Mouse (Mus musculus) bone marrow macrophage, adult 2 months (primary cell): ENCODE results near the gene C1rl. TPM values are rescaled to one million over a fixed set of nuclear protein-coding genes. Genes with fewer than 3 reads are reported as not detected.
"Not testable (repeated sequence)": the region's sequence is repeated elsewhere in the genome, so short reads cannot be mapped to it uniquely, and the experiment has no call there.

Source experiments
- H3K27ac ChIP-seq: 2 replicates; pipeline ENCODE4 v1.5.1; 2012; ENCODE audit warnings: low read depth, low read length; ENCODE audit not compliant: insufficient read depth
- H3K4me1 ChIP-seq: 2 replicates; pipeline ENCODE4 v1.6.1; 2012; ENCODE audit warnings: low read length; ENCODE audit not compliant: control insufficient read depth, insufficient read depth
- H3K4me3 ChIP-seq: 2 replicates; pipeline ENCODE4 v1.5.1; 2012; ENCODE audit warnings: mild to moderate bottlenecking, low read length, moderate library complexity; ENCODE audit not compliant: insufficient read depth
- CTCF ChIP-seq: IDR thresholded peaks from 2 replicates; pipeline ENCODE4 v1.5.1; 2012; ENCODE audit warnings: low read depth, mild to moderate bottlenecking, low read length, moderate library complexity
- POLR2A ChIP-seq: IDR thresholded peaks from 2 replicates; pipeline ENCODE4 v1.6.1; 2012; ENCODE audit warnings: mild to moderate bottlenecking, low read depth, low read length, borderline replicate concordance
- polyA plus RNA-seq: library from polyadenylated mRNA; stranded (reverse); fragments of >200 nt; gene quantifications from 2 replicates; pipeline ENCODE4 v1.2.4, GENCODE M21; 2012; ENCODE audit not compliant: missing spikeins, insufficient read depth, insufficient read length

Gene C1rl
- polyA plus RNA-seq, 1 experiment = 0.97 TPM

GRCm38 (mm10) chr6:124481571-124481970 is 11.3 kb upstream of the C1rl start:
- no peak overlapping the region for H3K27ac ChIP-seq
- no peak for TF ChIP-seq CTCF
- TF ChIP-seq POLR2A = no peak
- H3K4me1 ChIP-seq = peaks cover 19% of the 10 kb centered on the region
- H3K4me3 ChIP-seq = no peak overlapping the region

GRCm38 (mm10) chr6:124483831-124484230 is 9.1 kb upstream of the C1rl start:
- H3K27ac ChIP-seq, H3K4me3 ChIP-seq, H3K4me1 ChIP-seq: not testable (repeated sequence)

GRCm38 (mm10) chr6:124484851-124485250 is 8.1 kb upstream of the C1rl start:
- no peak overlapping the region for H3K27ac ChIP-seq
- TF ChIP-seq POLR2A (no peak), CTCF (no peak)
- H3K4me1 ChIP-seq = no peaks in the 10 kb centered on the region
- H3K4me3 ChIP-seq = no peak overlapping the region

DNA sequence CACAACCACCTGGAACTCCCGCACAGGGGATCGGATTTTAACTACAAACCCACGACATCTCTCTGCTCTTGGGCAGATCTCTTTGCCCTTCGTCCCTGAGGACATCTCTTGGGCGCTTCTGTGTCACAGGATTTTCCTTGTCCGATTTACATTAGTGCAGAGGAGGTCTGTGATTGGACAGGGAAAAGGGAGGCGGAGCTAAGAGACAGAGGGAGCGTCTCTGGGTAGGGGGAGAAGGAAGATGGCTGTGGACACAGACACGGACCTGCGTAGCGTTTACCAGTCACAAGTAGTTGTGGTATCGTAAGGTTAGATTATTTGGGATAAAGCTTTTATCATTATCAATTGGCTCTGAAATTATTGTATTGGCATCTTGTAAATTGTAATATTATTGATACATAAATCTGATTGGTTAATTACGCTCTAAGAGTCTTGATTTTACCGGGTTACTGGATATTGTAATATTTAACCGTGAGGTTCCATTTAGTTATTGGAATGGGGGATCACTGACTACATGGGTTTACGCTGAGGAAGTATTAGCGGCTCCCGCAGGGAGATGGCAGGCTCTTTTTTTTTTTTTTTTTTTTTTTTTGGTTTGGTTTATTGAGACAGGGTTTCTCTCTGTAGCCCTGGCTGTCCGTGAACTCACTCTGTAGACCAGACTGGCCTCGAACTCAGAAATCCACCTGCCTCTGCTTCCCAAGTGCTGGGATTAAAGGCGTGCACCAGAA is 7.3 kb upstream of the C1rl start:
- H3K4me1 ChIP-seq = no peaks in the 10 kb centered on the region
- TF ChIP-seq CTCF (no peak), POLR2A (no peak)
- no peak overlapping the region for H3K4me3 ChIP-seq
- H3K27ac ChIP-seq = no peak overlapping the region

DNA sequence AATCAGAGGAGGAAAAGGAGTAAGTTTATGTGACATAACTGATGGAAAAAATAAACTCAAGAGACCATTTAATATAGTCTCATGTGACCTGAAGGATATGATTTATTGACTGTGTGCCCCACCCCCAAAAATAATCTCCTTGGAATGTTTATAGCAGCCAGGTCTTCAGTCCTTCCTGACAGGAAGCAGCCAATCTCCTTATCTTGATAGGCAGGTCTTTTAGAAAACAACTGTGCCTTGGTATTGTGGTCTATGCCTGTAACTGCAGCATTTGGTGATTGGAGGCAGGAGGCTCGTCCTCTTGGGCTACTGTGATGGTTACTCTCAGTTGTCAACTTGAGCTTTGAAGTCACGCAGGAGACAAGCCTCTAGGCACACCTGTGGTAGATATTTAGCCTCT is 5.4 kb upstream of the C1rl start:
- Histone ChIP-seq H3K27ac (no peak overlapping the region), H3K4me1 (peaks cover under 1% of the 10 kb centered on the region), H3K4me3 (no peak overlapping the region)
- TF ChIP-seq CTCF (no peak), POLR2A (no peak)

- Histone ChIP-seq H3K4me3 (no peak overlapping the region), H3K27ac (no peak overlapping the region), H3K4me1 (peaks cover 10% of the 10 kb centered on the region)
- no peak for TF ChIP-seq CTCF
- no peak for TF ChIP-seq POLR2A
Observed at GRCm38 (mm10) chr6:124488952-124489351, 4.0 kb upstream of the C1rl start.

GRCm38 (mm10) chr6:124491427-124491826 is 1.5 kb upstream of the C1rl start:
- H3K4me3 ChIP-seq = no peak overlapping the region
- TF ChIP-seq CTCF = no peak
- no peak for TF ChIP-seq POLR2A
- H3K27ac ChIP-seq = no peak overlapping the region
- peaks cover 15% of the 10 kb centered on the region for H3K4me1 ChIP-seq

DNA sequence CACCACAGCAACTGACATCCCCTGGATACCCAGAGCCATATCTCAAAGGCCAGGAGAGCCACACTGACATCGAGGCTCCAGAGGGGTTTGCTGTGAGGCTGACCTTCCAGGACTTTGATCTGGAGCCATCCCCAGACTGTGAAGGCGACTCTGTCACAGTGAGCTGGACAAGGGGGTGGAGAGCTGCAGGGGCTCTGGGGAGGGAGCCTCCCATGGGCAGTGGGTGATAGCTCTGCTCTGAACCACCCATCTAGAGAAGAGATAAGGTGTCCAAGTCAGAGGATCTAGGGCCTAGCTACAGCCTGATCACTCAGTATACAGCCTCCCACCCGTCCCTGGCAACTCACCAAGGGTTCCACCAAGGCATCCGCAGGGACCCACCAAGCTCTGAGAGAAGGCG is 973 bp downstream of the C1rl start:
- Histone ChIP-seq H3K4me3 (no peak overlapping the region), H3K27ac (no peak overlapping the region), H3K4me1 (peaks cover 23% of the 10 kb centered on the region)
- TF ChIP-seq POLR2A = no peak
- no peak for TF ChIP-seq CTCF

DNA sequence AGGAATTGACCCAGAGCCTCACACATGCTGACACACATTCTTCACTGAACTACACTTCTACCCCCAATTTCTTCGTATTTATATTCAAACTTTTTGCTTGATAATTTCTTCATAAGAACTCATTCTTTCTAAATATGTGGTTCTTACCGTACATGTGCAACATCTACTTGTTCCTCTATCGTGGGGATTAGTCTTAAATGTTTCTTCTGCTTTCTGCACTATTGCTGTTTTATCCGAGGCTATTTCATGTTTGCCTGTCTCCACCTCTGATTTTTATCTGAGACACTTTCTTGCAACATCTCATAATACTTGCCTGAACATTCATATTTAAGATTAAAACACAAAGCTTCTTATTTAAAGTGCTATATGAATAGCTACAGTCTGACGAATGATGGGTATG is 3.1 kb downstream of the C1rl start:
- Histone ChIP-seq H3K4me3 (no peak overlapping the region), H3K4me1 (peaks cover 23% of the 10 kb centered on the region), H3K27ac (0 out of 2 replicates have a peak overlapping the region, but pooled peaks have one; percentile 15)
- TF ChIP-seq CTCF = no peak
- TF ChIP-seq POLR2A = no peak

GRCm38 (mm10) chr6:124499914-124500566 is 7.1 kb downstream of the C1rl start:
- no peak overlapping the region for H3K27ac ChIP-seq
- TF ChIP-seq CTCF = no peak
- no peak for TF ChIP-seq POLR2A
- peaks cover 23% of the 10 kb centered on the region for H3K4me1 ChIP-seq
- no peak overlapping the region for H3K4me3 ChIP-seq

GRCm38 (mm10) chr6:124501473-124501872 is 8.6 kb downstream of the C1rl start:
- H3K4me3 ChIP-seq = no peak overlapping the region
- peaks cover 25% of the 10 kb centered on the region for H3K4me1 ChIP-seq
- no peak overlapping the region for H3K27ac ChIP-seq
- TF ChIP-seq CTCF (no peak), POLR2A (no peak)
